Mouse (Mus musculus) liver, postnatal 0 days (tissue): ENCODE measurements at regions not wholly inside any gene's neighbourhood (a gene's known extent, or its start where the extent isn't known, plus 50 kb on each side); places are given as distances from the start of the nearest gene placed in this dataset.

Experiments used
- ATAC-seq: fragments of 200-750 bp; cut with Nextera tagmentation; 2 replicates; pipeline ENCODE4 v1.8.0; 2017; ENCODE audit warnings: mild to moderate bottlenecking, moderate library complexity
- DNase-seq: peaks from one replicate; pipeline ENCODE4 v3.0.0-alpha.2; 2016
- H3K27ac ChIP-seq: fragments of 300-500 bp; sonication (generic); 2 replicates; pipeline ENCODE4 v1.5.1; 2014; ENCODE audit warnings: antibody characterized with exemption, moderate library complexity, mild to moderate bottlenecking, low read depth
- H3K27me3 ChIP-seq: fragments of 300-500 bp; sonication (generic); 2 replicates; pipeline ENCODE4 v1.6.1; 2014; ENCODE audit warnings: low read length, control low read depth, mixed read lengths; ENCODE audit not compliant: insufficient read depth
- H3K36me3 ChIP-seq: fragments of 300-500 bp; sonication (generic); replicated peaks from 2 replicates; pipeline ENCODE4 v1.6.1; 2014; ENCODE audit warnings: mild to moderate bottlenecking, control low read depth, low read length, moderate library complexity, mixed read lengths; ENCODE audit not compliant: insufficient read depth
- H3K4me1 ChIP-seq: fragments of 300-500 bp; sonication (generic); 2 replicates; pipeline ENCODE4 v1.6.1; 2014; ENCODE audit warnings: antibody characterized with exemption, mild to moderate bottlenecking, control low read depth; ENCODE audit not compliant: insufficient read depth
- H3K4me2 ChIP-seq: fragments of 300-500 bp; sonication (generic); 2 replicates; pipeline ENCODE4 v1.6.1; 2014; ENCODE audit warnings: low read depth, mild to moderate bottlenecking, low read length, moderate library complexity, mixed read lengths
- H3K4me3 ChIP-seq: fragments of 300-500 bp; sonication (generic); 2 replicates; pipeline ENCODE4 v1.5.1; 2014; ENCODE audit warnings: low read depth, low read length
- H3K9ac ChIP-seq: fragments of 300-500 bp; sonication (generic); replicated peaks from 2 replicates; pipeline ENCODE4 v1.6.1; 2014; ENCODE audit warnings: mild to moderate bottlenecking, moderate library complexity
- H3K9me3 ChIP-seq: fragments of 300-500 bp; sonication (generic); 2 replicates; pipeline ENCODE4 v1.6.1; 2016; ENCODE audit warnings: mild to moderate bottlenecking, control low read depth, low read length, mixed read lengths
- CTCF ChIP-seq: sonication (generic); IDR thresholded peaks from 2 replicates; pipeline ENCODE4 v1.5.1; 2016; ENCODE audit warnings: antibody characterized with exemption, low read depth
- EP300 ChIP-seq: IDR thresholded peaks from 2 replicates; pipeline ENCODE4 v1.6.1; 2016; ENCODE audit warnings: antibody characterized with exemption, low read depth, mild to moderate bottlenecking
- WGBS: fragments of 180-500 bp; shearing (Covaris S2); extraction: QIAGEN DNeasy Blood & Tissue Kit; methylation state at CpG from one replicate; pipeline ENCODE4 v1.1.7; 2014; ENCODE audit not compliant: insufficient replicate concordance; 5-methylcytosine and 5-hydroxymethylcytosine counted together

DNA sequence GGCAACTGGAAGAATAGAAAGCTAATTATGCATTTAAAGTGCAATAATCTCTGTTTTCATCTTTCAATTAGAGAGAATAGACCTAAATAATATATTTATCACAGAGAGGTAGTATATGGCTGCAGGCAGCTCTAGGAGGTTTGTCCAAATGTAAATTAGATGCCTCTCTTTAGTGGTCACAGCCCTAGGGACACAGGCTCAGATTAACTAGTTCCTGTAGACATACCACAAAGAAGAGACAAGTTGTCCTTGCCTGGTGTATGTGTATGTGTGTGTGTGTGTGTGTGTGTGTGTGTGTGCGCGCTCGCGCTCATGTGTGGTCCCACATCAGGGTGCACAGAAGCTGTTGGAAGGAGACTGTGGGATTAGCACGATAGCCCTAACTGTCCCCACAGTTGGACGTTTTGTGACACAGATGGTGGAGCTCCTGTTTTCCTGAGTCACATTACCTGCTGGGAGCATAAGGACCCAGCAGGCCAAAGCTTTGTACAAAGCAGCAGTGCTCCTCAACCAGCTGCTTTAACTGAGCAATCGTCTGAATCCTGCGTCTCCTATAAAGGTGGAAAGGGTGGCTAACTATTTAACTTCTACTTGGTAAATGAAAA lies 138.5 kb upstream of the Lyplal1 start:
- no peak overlapping the region for H3K9ac ChIP-seq
- H3K4me1 ChIP-seq, result no peaks in the 10 kb centered on the region
- no peak for ATAC-seq
- TF ChIP-seq EP300, result no peak
- no peak for TF ChIP-seq CTCF
- no peak overlapping the region for H3K4me2 ChIP-seq
- no peak for DNase-seq
- no peaks in the 10 kb centered on the region for H3K9me3 ChIP-seq
- no peak overlapping the region for H3K27ac ChIP-seq
- no peaks in the 10 kb centered on the region for H3K36me3 ChIP-seq
- whole genome bisulfite sequencing, result 75% methylated on average over 8 of the region's 8 CpGs
- no peak overlapping the region for H3K4me3 ChIP-seq
- no peaks in the 10 kb centered on the region for H3K27me3 ChIP-seq

DNA sequence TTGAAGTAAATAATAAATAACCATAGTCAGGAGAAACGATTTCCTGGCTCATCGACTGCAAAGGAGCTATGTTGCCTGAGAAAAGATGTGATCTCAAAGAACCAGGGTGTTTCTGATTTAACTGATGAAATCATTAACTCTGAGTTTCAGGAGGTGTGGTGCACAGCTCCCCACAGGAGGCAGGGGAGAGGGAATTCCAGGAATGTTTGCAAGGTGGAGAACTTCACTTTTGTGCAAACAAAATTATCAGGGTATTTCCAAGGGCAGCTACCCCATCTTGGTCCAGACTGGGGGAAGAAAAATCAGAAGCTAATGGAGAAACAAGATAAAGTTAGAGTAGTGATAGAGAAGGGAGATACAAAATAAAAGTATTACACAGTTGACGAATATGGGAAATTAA lies 137.4 kb upstream of the Lyplal1 start:
- Histone ChIP-seq H3K4me2 (no peak overlapping the region), H3K27me3 (no peaks in the 10 kb centered on the region), H3K27ac (no peak overlapping the region), H3K36me3 (no peaks in the 10 kb centered on the region), H3K9ac (no peak overlapping the region), H3K9me3 (no peaks in the 10 kb centered on the region), H3K4me3 (no peak overlapping the region), H3K4me1 (no peaks in the 10 kb centered on the region)
- TF ChIP-seq CTCF (no peak), EP300 (no peak)
- DNase-seq, result no peak
- WGBS, result 42% methylated on average over 3 of the region's 3 CpGs
- ATAC-seq, result no peak

DNA sequence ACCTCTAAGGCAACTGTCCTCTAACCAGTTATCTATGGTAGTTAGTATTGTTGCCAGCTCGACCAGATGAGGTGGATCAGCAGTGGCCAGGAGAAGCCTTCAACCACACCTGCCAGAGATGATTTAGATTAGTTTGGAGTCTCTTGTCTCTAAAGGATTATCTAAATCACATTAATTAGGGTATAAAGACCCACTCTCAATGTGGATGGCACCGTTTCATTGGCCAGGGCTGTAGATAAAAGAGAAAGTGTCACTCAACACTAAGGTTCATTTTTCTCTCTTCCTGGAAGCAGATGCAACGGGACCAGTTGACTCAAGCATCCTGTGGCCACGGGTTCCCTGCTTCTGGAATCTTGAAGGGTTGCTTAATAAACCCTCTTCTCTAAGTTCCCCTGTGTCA lies 135.4 kb upstream of the Lyplal1 start:
- no peak for ATAC-seq
- Histone ChIP-seq H3K9ac (no peak overlapping the region), H3K4me3 (no peak overlapping the region), H3K9me3 (no peaks in the 10 kb centered on the region), H3K27me3 (no peaks in the 10 kb centered on the region), H3K36me3 (no peaks in the 10 kb centered on the region), H3K4me2 (no peak overlapping the region), H3K27ac (no peak overlapping the region), H3K4me1 (no peaks in the 10 kb centered on the region)
- no peak for DNase-seq
- TF ChIP-seq EP300 (no peak), CTCF (no peak)
- 64% methylated on average over 4 of the region's 4 CpGs for whole genome bisulfite sequencing

DNA sequence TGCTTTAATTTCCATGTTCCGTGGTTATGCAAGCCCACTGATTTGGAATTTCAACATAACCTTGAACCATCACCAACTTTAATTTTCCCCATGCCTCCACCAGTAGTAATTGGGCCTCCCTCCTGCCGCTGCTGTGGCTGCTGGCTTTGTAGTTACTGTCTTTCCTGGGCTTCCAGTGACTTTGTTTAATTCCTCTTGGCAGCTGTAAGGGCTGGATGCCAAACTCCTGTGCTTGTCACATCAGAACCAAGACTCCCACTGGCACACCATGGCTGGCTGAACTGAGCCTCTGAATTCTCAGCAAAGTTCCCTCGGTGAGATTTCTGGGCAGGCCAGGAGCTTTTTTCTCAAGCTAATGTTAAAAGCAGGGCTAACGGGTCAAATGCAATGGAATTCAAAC lies 133.2 kb upstream of the Lyplal1 start:
- no peak overlapping the region for H3K27ac ChIP-seq
- TF ChIP-seq CTCF (no peak), EP300 (no peak)
- H3K9ac ChIP-seq, result no peak overlapping the region
- no peaks in the 10 kb centered on the region for H3K9me3 ChIP-seq
- H3K4me1 ChIP-seq, result no peaks in the 10 kb centered on the region
- DNase-seq (no peak), ATAC-seq (no peak)
- no peaks in the 10 kb centered on the region for H3K36me3 ChIP-seq
- H3K27me3 ChIP-seq, result no peaks in the 10 kb centered on the region
- H3K4me2 ChIP-seq, result no peak overlapping the region
- no peak overlapping the region for H3K4me3 ChIP-seq
- 61% methylated on average over 4 of the region's 4 CpGs for WGBS

DNA sequence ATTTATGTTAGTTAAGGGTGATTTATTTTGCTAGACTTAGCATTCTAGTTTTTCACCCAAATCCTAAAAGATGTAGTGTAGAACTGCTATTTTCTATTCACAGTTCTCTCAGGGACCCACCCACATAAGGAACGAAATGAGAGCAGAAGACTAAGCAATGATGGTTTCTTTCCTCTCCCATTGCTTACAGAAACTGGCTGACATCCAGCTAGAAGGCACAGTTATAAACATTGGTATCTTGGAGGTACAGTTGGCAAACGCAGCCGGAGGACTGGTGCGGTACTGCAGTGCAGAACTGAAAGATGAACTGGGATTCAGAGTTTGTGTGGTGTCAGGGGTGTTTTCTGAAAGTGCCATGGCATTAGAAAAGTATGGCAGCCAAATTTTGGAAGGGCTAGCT lies 132.1 kb upstream of the Lyplal1 start:
- WGBS, result 77% methylated on average over 4 of the region's 4 CpGs
- ATAC-seq (no peak), DNase-seq (no peak)
- TF ChIP-seq CTCF (no peak), EP300 (no peak)
- Histone ChIP-seq H3K4me3 (no peak overlapping the region), H3K36me3 (no peaks in the 10 kb centered on the region), H3K27ac (no peak overlapping the region), H3K9ac (no peak overlapping the region), H3K4me2 (no peak overlapping the region), H3K4me1 (no peaks in the 10 kb centered on the region), H3K9me3 (no peaks in the 10 kb centered on the region), H3K27me3 (no peaks in the 10 kb centered on the region)

DNA sequence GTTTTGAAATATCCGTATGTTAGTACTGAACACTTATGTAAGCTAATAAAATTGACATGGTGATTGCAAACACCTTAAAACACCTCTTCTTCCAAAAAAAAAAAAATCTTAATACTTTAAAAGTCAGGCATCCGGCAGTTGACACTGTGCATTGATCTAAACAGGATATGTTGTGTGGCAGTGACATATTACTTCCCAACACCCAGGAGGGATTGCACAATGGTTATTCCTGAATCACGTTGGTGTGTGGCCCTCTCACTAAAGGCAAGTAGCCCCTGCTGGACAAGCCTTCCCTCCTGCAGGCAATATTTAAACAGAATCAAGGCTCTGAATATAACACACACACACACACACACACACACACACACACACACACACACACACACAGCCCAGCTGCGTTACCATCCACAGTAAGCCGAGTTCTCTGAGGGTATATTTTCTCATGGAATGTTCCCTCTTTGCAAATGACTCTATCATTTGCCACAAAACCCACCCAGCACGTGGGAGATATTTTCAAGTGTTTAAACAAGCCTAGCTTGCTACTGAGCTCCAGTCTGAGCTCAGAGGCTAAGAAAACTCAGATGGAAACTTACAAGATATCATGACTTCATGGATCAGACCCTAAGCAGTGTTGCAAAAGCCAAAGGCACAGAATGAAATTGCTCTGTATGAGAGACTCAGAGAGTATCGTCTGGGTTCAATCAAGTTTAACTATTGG lies 128.8 kb upstream of the Lyplal1 start:
- H3K27ac ChIP-seq, result no peak overlapping the region
- H3K9ac ChIP-seq, result no peak overlapping the region
- H3K4me3 ChIP-seq, result no peak overlapping the region
- no peaks in the 10 kb centered on the region for H3K9me3 ChIP-seq
- no peaks in the 10 kb centered on the region for H3K36me3 ChIP-seq
- 55% methylated on average over 7 of the region's 7 CpGs for WGBS
- H3K4me2 ChIP-seq, result no peak overlapping the region
- no peaks in the 10 kb centered on the region for H3K4me1 ChIP-seq
- no peaks in the 10 kb centered on the region for H3K27me3 ChIP-seq
- TF ChIP-seq CTCF, result no peak
- TF ChIP-seq EP300, result no peak
- no peak for DNase-seq
- ATAC-seq, result no peak
